Mouse (Mus musculus) MEL (cell line): Measurements from ENCODE around the gene Xpnpep1. TPM values are rescaled to one million over a fixed set of nuclear protein-coding genes. Genes with fewer than 3 reads are reported as not detected.

Experiments used
- DNase-seq: peaks from one replicate; pipeline ENCODE4 v3.0.0; 2011; ENCODE audit warnings: low read depth, low spot score
- H3K27ac ChIP-seq: 2 replicates; pipeline ENCODE4 v1.5.1; 2012; ENCODE audit warnings: low read depth, mild to moderate bottlenecking, control low read depth, low read length, moderate library complexity; ENCODE audit not compliant: control insufficient read depth
- H3K27me3 ChIP-seq, 2 experiments: fragments of 150-350 bp in 1 of 2; sonication (generic) in 1 of 2; 2 replicates each; pipeline ENCODE4 v1.6.1; 2012; ENCODE audit warnings: low read length in 2 of 2, mild to moderate bottlenecking in 2 of 2, improper control_type of control experiment in 1 of 2, moderate library complexity in 1 of 2; ENCODE audit not compliant: insufficient read depth in 2 of 2, control insufficient read depth in 1 of 2
- H3K36me3 ChIP-seq, 2 experiments: 2 replicates each; pipeline ENCODE4 v1.6.1; 2012 to 2014; ENCODE audit warnings: low read length in 2 of 2, improper control_type of control experiment in 1 of 2, inconsistent platforms in 1 of 2, mild to moderate bottlenecking in 1 of 2; ENCODE audit not compliant: insufficient read depth in 2 of 2, control insufficient read depth in 1 of 2
- H3K4me1 ChIP-seq, 2 experiments: fragments of 150-350 bp in 1 of 2; sonication (generic) in 1 of 2; 2 replicates each; pipeline ENCODE4 v1.6.1; 2012; ENCODE audit warnings: low read length in 2 of 2, improper control_type of control experiment in 1 of 2, mild to moderate bottlenecking in 1 of 2; ENCODE audit not compliant: insufficient read depth in 2 of 2, control insufficient read depth in 1 of 2
- H3K4me3 ChIP-seq, 2 experiments: fragments of 150-350 bp in 1 of 2; sonication (generic) in 1 of 2; 2 replicates each; pipeline ENCODE4 v1.5.1; 2012; ENCODE audit warnings: low read depth in 2 of 2, low read length in 2 of 2, mild to moderate bottlenecking in 2 of 2, moderate library complexity in 2 of 2, control low read depth in 1 of 2, improper control_type of control experiment in 1 of 2; ENCODE audit not compliant: control insufficient read depth in 1 of 2, insufficient read depth in 1 of 2
- H3K79me2 ChIP-seq: 2 replicates; pipeline ENCODE4 v1.6.1; 2012; ENCODE audit warnings: mild to moderate bottlenecking, low read length, moderate library complexity; ENCODE audit not compliant: control insufficient read depth, poor library complexity, insufficient read depth
- H3K9ac ChIP-seq: 2 replicates; pipeline ENCODE4 v1.6.1; 2012; ENCODE audit warnings: low read depth, mild to moderate bottlenecking, control low read depth, low read length, moderate library complexity; ENCODE audit not compliant: control insufficient read depth, poor library complexity, severe bottlenecking
- H3K9me3 ChIP-seq: fragments of 150-350 bp; sonication (generic); replicated peaks from 2 replicates; pipeline ENCODE4 v1.6.1; 2012; ENCODE audit warnings: mild to moderate bottlenecking, low read length, improper control_type of control experiment, moderate library complexity; ENCODE audit not compliant: insufficient read depth
- BHLHE40 ChIP-seq: IDR thresholded peaks from 2 replicates; pipeline ENCODE4 v1.6.1; 2012; ENCODE audit warnings: low read depth, mild to moderate bottlenecking, inconsistent platforms, low read length, improper control_type of control experiment, borderline replicate concordance
- CHD1 ChIP-seq: IDR thresholded peaks from 2 replicates; pipeline ENCODE4 v1.6.1; 2012; ENCODE audit warnings: low read depth, mild to moderate bottlenecking, inconsistent platforms, low read length, improper control_type of control experiment
- CHD2 ChIP-seq: IDR thresholded peaks from 2 replicates; pipeline ENCODE4 v1.6.1; 2011; ENCODE audit warnings: low read length, improper control_type of control experiment
- CTCF ChIP-seq, 3 experiments: IDR thresholded peaks in 2 of 3; conservative IDR thresholded peaks in 1 of 3; 2 replicates each; pipeline ENCODE4 v1.5.1; 2011 to 2012; ENCODE audit warnings: low read length in 3 of 3, low read depth in 2 of 3, mild to moderate bottlenecking in 2 of 3, improper control_type of control experiment in 1 of 3, inconsistent platforms in 1 of 3, mixed read lengths in 1 of 3, moderate library complexity in 1 of 3; ENCODE audit not compliant: control insufficient read depth in 1 of 3, insufficient read depth in 1 of 3, poor library complexity in 1 of 3, severe bottlenecking in 1 of 3
- EP300 ChIP-seq, 2 experiments: IDR thresholded peaks; 2 replicates each; pipeline ENCODE4 v1.6.1; 2011; ENCODE audit warnings: improper control_type of control experiment in 2 of 2, low read length in 2 of 2, low read depth in 1 of 2, mild to moderate bottlenecking in 1 of 2
- ETS1 ChIP-seq: IDR thresholded peaks from 2 replicates; pipeline ENCODE4 v1.6.1; 2012; ENCODE audit warnings: low read depth, mild to moderate bottlenecking, inconsistent platforms, low read length, improper control_type of control experiment, moderate library complexity
- HCFC1 ChIP-seq: IDR thresholded peaks from 2 replicates; pipeline ENCODE4 v1.6.1; 2012; ENCODE audit warnings: low read depth, mild to moderate bottlenecking, inconsistent platforms, low read length, improper control_type of control experiment, moderate library complexity
- KAT2A ChIP-seq: conservative IDR thresholded peaks from 2 replicates; pipeline ENCODE4 v1.6.1; 2012; ENCODE audit warnings: low read depth, low read length, improper control_type of control experiment, inconsistent platforms
- MEF2A ChIP-seq: IDR thresholded peaks from 2 replicates; pipeline ENCODE4 v1.6.1; 2014; ENCODE audit warnings: low read depth, mild to moderate bottlenecking, inconsistent platforms, low read length, improper control_type of control experiment; ENCODE audit not compliant: poor library complexity, insufficient replicate concordance, severe bottlenecking; ENCODE audit errors: extremely low read depth
- MYC ChIP-seq: IDR thresholded peaks from 2 replicates; pipeline ENCODE4 v1.6.1; 2011; ENCODE audit warnings: low read depth, mild to moderate bottlenecking, low read length, improper control_type of control experiment, moderate library complexity
- POLR2A ChIP-seq, 2 experiments: IDR thresholded peaks; 2 replicates each; pipeline ENCODE4 v1.6.1; 2011 to 2012; ENCODE audit warnings: low read length in 2 of 2, mild to moderate bottlenecking in 2 of 2, control low read depth in 1 of 2, improper control_type of control experiment in 1 of 2, low read depth in 1 of 2, moderate library complexity in 1 of 2; ENCODE audit not compliant: control insufficient read depth in 1 of 2, insufficient read depth in 1 of 2, poor library complexity in 1 of 2
- RAD21 ChIP-seq: IDR thresholded peaks from 2 replicates; pipeline ENCODE4 v1.6.1; 2011; ENCODE audit warnings: mild to moderate bottlenecking, low read depth, low read length, improper control_type of control experiment
- SMC3 ChIP-seq: IDR thresholded peaks from 2 replicates; pipeline ENCODE4 v1.6.1; 2011; ENCODE audit warnings: low read depth, low read length, improper control_type of control experiment
- TAL1 ChIP-seq: IDR thresholded peaks from 2 replicates; pipeline ENCODE4 v1.6.1; 2012; ENCODE audit warnings: mild to moderate bottlenecking, inconsistent platforms, low read length, moderate library complexity, mixed read lengths
- TBP ChIP-seq: IDR thresholded peaks from 2 replicates; pipeline ENCODE4 v1.8.0; 2011; ENCODE audit warnings: low read depth, low read length, improper control_type of control experiment
- TCF12 ChIP-seq: IDR thresholded peaks from 2 replicates; pipeline ENCODE4 v1.6.1; 2014; ENCODE audit warnings: low read depth, mild to moderate bottlenecking, inconsistent platforms, low read length, improper control_type of control experiment, moderate library complexity
- USF2 ChIP-seq, 2 experiments: IDR thresholded peaks; 2 replicates each; pipeline ENCODE4 v1.6.1; 2011 to 2012; ENCODE audit warnings: improper control_type of control experiment in 2 of 2, low read length in 2 of 2, borderline replicate concordance in 1 of 2, inconsistent platforms in 1 of 2, low read depth in 1 of 2, mild to moderate bottlenecking in 1 of 2; ENCODE audit not compliant: insufficient read depth in 1 of 2
- ZC3H11A ChIP-seq: IDR thresholded peaks from 2 replicates; pipeline ENCODE4 v1.6.1; 2012; ENCODE audit warnings: low read depth, mild to moderate bottlenecking, inconsistent platforms, low read length, improper control_type of control experiment
- ZKSCAN1 ChIP-seq: IDR thresholded peaks from 2 replicates; pipeline ENCODE4 v1.6.1; 2012; ENCODE audit warnings: low read depth, mild to moderate bottlenecking, inconsistent platforms, low read length, improper control_type of control experiment, moderate library complexity
- ZMIZ1 ChIP-seq: IDR thresholded peaks from 2 replicates; pipeline ENCODE4 v1.6.1; 2012; ENCODE audit warnings: low read depth, mild to moderate bottlenecking, inconsistent platforms, low read length, improper control_type of control experiment, moderate library complexity
- ZNF384 ChIP-seq: IDR thresholded peaks from 2 replicates; pipeline ENCODE4 v1.6.1; 2012; ENCODE audit warnings: low read depth, mild to moderate bottlenecking, inconsistent platforms, low read length, improper control_type of control experiment
- polyA plus RNA-seq, 2 experiments: library from polyadenylated mRNA; stranded (reverse) in 1 of 2; unstranded in 1 of 2; fragments of >175 nt in 1 of 2; fragments of >200 nt in 1 of 2; gene quantifications; 2 replicates each; pipeline versions ENCODE4 v1.2.1 to v1.2.4; 2012; ENCODE audit warnings: low replicate concordance in 2 of 2, low read depth in 1 of 2; ENCODE audit not compliant: insufficient read length in 2 of 2, insufficient read depth in 1 of 2, missing spikeins in 1 of 2
- total RNA-seq: library from RNA; depleted of rRNA; stranded (reverse); fragments of 300-350 nt; gene quantifications from 2 replicates; pipeline ENCODE4 v1.2.3, GENCODE M21; 2012

Xpnpep1 gene
- total and polyA plus RNA-seq, 3 experiments = 428 to 531 (median 526) TPM

- no peak overlapping the region for H3K9ac ChIP-seq
- TF ChIP-seq SMC3 = peak; percentile 31
- 0 out of 2 replicates have a peak, but pooled peaks have one; percentile 21 for TF ChIP-seq MYC
- no peak for TF ChIP-seq ZNF384
- peak; percentile 66 to 76 (median 74) for TF ChIP-seq CTCF (IDR thresholded peaks at IDR 0.05 in 2 of 3, conservative IDR thresholded peaks at IDR 0.05 in 1 of 3; ENCODE audit: control insufficient read depth in 1 of 3, insufficient read depth in 1 of 3, low read depth in 2 of 3, low read length in 3 of 3, poor library complexity in 1 of 3, severe bottlenecking in 1 of 3)
- H3K36me3 ChIP-seq = peaks cover 40 to 46% of the 10 kb centered on the region in 2 experiments
- no peaks in the 10 kb centered on the region for H3K9me3 ChIP-seq
- no peak overlapping the region for H3K27ac ChIP-seq
- H3K4me3 ChIP-seq = no peak overlapping the region
- peaks cover 18 to 46% of the 10 kb centered on the region in 2 experiments for H3K4me1 ChIP-seq
- H3K27me3 ChIP-seq = no peaks in the 10 kb centered on the region
- peak; percentile 53 for DNase-seq
- H3K79me2 ChIP-seq = peaks cover 53% of the 10 kb centered on the region
Measured at GRCm38 (mm10) chr19:53029045-53029444, 11.0 kb downstream of the Xpnpep1 start.

DNA sequence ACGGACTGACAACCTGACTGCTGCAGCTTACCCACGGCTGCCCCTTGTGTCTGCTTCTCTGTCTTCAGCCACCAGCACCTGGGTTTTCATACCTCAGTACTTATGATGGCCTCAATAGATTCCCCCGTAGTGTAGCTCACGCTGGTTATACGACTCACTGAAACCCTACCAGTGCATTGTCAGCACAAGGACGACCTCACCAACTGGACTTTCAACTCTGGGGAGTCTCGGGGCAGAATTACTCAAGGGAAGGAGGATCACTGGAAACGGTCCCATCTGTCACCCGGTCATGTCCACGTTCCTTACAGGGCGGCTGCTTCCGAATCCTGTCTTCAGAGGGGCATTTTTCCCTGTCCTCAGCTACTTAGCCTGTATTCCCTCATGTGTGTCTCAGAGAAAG is 11.8 kb downstream of the Xpnpep1 start:
- peaks cover 49% of the 10 kb centered on the region for H3K79me2 ChIP-seq
- no peak for DNase-seq
- peaks cover 39 to 45% of the 10 kb centered on the region in 2 experiments for H3K36me3 ChIP-seq
- peaks cover 12 to 39% of the 10 kb centered on the region in 2 experiments for H3K4me1 ChIP-seq
- no peaks in the 10 kb centered on the region for H3K9me3 ChIP-seq
- H3K9ac ChIP-seq = no peak overlapping the region
- H3K27ac ChIP-seq = no peak overlapping the region
- TF ChIP-seq SMC3 (no peak), ZKSCAN1 (no peak), ZMIZ1 (no peak), HCFC1 (no peak), MYC (no peak), KAT2A (no peak), EP300 (IDR thresholded peaks at IDR 0.05; ENCODE audit: low read depth in 1 of 2, low read length in 2 of 2) (no peak)
- H3K4me3 ChIP-seq = no peak overlapping the region
- H3K27me3 ChIP-seq = no peaks in the 10 kb centered on the region

GRCm38 (mm10) chr19:53023189-53023588 is 16.8 kb downstream of the Xpnpep1 start:
- Histone ChIP-seq H3K27me3 (no peaks in the 10 kb centered on the region), H3K4me1 (no peaks in the 10 kb centered on the region; a peak in 1 of 4 replicates), H3K79me2 (peaks cover 25% of the 10 kb centered on the region), H3K4me3 (no peak overlapping the region), H3K36me3 (peaks cover 4 to 41% of the 10 kb centered on the region in 2 experiments; a peak in 3 of 4 replicates), H3K9ac (no peak overlapping the region), H3K9me3 (no peaks in the 10 kb centered on the region), H3K27ac (no peak overlapping the region)
- DNase-seq = no peak
- TF ChIP-seq MYC (no peak), POLR2A (IDR thresholded peaks at IDR 0.05; ENCODE audit: control insufficient read depth in 1 of 2, insufficient read depth in 1 of 2, low read depth in 1 of 2, low read length in 2 of 2, poor library complexity in 1 of 2) (no peak), TBP (no peak), EP300 (IDR thresholded peaks at IDR 0.05; ENCODE audit: low read depth in 1 of 2, low read length in 2 of 2) (no peak), TCF12 (no peak), RAD21 (no peak), ETS1 (no peak), BHLHE40 (no peak), CHD1 (no peak), CHD2 (no peak), TAL1 (no peak), MEF2A (no peak), USF2 (IDR thresholded peaks at IDR 0.05; ENCODE audit: borderline replicate concordance in 1 of 2, insufficient read depth in 1 of 2, low read depth in 1 of 2, low read length in 2 of 2) (no peak), ZC3H11A (no peak)
